Mouse (Mus musculus) heart, postnatal 25 days (tissue): ENCODE measurements around the gene Kmt2e. TPM values are rescaled to one million over a fixed set of nuclear protein-coding genes. Genes with fewer than 3 reads are reported as not detected.
A peak's percentile ranks its signal among the peaks of the same experiment; 100 is the strongest.

Source experiments
- DNase-seq: peaks from one replicate; pipeline ENCODE4 v3.0.0; 2022; ENCODE audit warnings: low spot score
- intact Hi-C: fragments of 180-260 bp; cut with DNase I; formaldehyde crosslinking; loops from one replicate; pipeline ENCODE4 v1.15.1; 2025
- total RNA-seq, 2 experiments: library from RNA; stranded (reverse); gene quantifications; 2 replicates each; pipeline ENCODE4 v1.2.3; 2021

Gene Kmt2e
- total RNA-seq: 10 to 100 TPM; 40.0 to 52.3 TPM

GRCm38 (mm10) chr5:23433720-23434597 is at the start of gene Kmt2e:
Gene Kmt2e (plus strand): TSS chr5:23434441.
- intact Hi-C loops: no loop called here
- peak; percentile 86 for DNase-seq

GRCm38 (mm10) chr5:23385136-23385535 is 49.1 kb upstream of the Kmt2e start:
- intact Hi-C loops: loop anchor here (10.0 kb wide), 1 partner anchor 270 kb away; no protein-coding TSS in a partner anchor
- no peak for DNase-seq

GRCm38 (mm10) chr5:23385763-23386217 is 48.5 kb upstream of the Kmt2e start:
- no peak for DNase-seq
- intact Hi-C loops: loop anchor here (10.0 kb wide), 1 partner anchor 269 kb away; no protein-coding TSS in a partner anchor

GRCm38 (mm10) chr5:23386562-23387312 is 47.5 kb upstream of the Kmt2e start:
- peak; percentile 95 for DNase-seq
- intact Hi-C loops: loop anchor here (10.0 kb wide), 1 partner anchor 268 kb away; no protein-coding TSS in a partner anchor

- DNase-seq: no peak
- intact Hi-C loops: loop anchor here (10.0 kb wide), 1 partner anchor 268 kb away; no protein-coding TSS in a partner anchor
Measured at GRCm38 (mm10) chr5:23387313-23387666, 47.0 kb upstream of the Kmt2e start.

DNA sequence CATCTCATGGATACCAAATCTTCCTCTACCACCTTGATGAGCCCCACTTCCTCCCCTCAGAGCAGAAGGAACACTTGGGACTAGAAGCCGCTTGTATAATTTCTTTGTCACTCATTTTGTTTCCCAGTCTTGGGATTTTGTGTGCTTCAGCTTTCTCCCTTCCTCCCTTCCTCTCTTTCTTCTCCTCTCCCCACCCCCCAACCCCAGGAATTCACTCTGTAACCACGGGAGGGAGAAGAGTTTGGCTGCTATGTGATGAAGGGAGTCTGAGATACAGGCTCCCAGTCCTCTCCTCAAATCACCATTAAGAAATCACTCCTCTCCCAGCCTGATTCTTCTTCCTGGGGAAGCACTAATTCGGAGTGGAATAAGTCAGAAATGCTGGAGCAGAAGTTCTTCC is 46.1 kb upstream of the Kmt2e start:
- intact Hi-C loops: loop anchor here (2.0 to 10.0 kb wide), 2 partner anchors 19 to 267 kb away; no protein-coding TSS in a partner anchor
- no peak for DNase-seq

DNA sequence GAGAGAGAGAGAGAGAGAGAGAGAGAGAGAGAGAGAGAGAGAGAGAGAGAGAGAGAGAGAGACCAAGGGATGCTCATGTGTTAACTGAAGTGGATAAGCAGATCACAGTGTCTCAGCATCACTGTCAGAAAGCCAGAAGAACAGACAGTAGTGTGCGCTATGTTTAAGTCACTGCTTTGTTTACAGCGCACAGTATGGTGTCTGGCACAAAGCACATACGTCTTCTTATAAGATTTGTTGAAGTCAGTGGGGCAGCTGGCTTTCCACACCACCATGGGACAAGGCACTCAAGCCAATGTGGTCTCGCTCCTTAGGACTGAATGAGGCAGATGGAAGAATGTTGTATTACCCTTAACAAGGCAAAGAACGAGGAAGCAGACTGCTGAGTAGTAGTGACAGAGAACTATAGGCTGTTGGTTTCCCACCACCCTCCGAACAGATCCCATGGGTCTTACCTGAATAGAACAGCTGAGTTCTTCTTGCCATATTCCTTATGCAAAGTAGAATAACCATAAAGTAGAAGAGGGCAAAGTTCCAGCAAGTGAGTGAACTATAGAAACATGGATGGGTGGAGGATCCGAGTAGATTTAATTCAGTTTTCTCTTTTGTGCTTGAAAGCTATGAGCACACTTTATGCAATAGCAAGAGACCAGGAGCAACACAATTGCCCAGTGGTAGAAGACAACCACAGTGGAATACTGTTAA is 44.5 kb upstream of the Kmt2e start:
- DNase-seq: no peak
- intact Hi-C loops: loop anchor here (2.0 to 10.0 kb wide), 2 partner anchors 17 to 265 kb away; no protein-coding TSS in a partner anchor

DNA sequence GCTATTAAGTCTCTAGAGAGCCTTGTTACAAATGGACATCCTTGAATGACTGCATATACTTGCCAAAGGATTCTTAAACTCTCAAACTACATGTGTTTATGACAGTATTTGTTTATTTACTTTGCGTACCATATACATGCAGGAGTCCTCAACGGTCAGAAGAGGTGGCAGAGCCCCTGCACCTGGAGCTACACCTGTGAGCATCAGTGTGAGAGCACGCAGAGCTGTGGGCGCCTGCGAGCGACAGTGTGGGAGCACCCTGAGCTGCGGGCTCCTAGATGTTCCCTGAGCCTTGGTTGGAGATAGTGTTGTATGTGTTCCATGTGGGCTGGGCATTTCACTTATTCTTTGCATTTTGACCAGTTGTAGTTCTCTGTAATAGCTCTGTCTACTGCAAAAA is 42.5 kb upstream of the Kmt2e start:
- no peak for DNase-seq
- intact Hi-C loops: no loop called here

DNA sequence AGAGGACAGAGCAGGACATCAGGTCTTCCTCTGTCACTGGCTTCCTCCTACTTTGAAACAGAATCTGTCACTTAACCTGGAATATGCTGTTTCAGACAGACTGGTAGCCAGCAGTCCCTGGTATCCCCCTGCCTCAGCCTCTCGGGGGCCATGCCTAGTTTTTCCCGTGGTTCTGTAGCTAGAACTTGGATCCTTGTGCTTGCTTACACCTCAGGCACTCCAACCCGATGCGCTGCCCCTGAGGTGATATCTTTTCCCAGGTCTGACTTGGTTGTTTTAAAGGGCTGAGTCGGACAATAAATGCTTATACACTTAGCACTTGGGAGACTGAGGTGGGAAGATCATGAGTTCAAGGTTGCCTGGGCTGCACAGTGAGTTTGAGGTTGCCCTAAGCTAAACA is 40.4 kb upstream of the Kmt2e start:
- DNase-seq: no peak
- intact Hi-C loops: no loop called here

GRCm38 (mm10) chr5:23394366-23395145 is 39.7 kb upstream of the Kmt2e start:
- peak; percentile 59 for DNase-seq
- intact Hi-C loops: no loop called here

- DNase-seq: no peak
- intact Hi-C loops: no loop called here
Measured at GRCm38 (mm10) chr5:23395721-23396120, 38.5 kb upstream of the Kmt2e start.

GRCm38 (mm10) chr5:23396756-23397155 is 37.5 kb upstream of the Kmt2e start:
- intact Hi-C loops: no loop called here
- DNase-seq: no peak

DNA sequence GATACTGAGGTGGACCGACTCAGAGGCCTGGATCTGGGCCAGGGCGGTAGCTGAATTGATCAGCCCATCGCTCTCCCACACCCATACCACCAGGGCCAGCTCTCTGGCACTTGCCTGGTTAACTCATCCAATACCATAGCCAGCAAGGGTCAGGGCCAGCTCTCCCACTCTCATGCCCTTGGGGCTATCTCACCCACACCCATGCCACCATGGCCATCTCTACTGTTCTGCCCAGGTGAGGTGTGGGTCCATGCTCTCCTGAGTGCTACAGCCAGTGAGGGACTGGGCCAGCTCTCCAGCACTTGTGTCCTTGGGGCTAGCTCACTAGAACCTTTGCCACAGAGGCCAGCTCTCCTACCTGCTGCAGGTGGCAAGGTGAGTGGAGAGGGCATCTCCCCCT is 34.1 kb upstream of the Kmt2e start:
- DNase-seq: no peak
- intact Hi-C loops: no loop called here

DNA sequence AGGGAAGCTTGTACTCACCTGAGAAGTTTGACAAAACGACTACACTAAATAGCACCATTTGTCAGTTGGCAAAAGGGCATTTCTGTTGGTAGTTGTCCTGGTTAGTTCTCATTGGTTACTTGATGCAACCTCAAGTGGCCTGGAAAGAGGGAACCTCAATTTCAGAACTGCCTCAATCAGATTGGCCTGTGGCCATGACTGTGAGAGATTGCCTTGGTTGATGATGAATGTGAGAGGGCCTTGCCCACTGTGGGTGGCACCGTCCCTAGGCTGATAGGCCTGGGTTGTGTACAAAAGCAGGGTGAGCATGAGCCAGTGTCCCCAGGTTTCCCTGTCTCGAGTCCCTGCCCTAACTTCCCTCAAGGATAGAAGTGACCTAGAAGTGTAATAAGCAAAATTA is 33.4 kb upstream of the Kmt2e start:
- intact Hi-C loops: no loop called here
- DNase-seq: no peak

DNA sequence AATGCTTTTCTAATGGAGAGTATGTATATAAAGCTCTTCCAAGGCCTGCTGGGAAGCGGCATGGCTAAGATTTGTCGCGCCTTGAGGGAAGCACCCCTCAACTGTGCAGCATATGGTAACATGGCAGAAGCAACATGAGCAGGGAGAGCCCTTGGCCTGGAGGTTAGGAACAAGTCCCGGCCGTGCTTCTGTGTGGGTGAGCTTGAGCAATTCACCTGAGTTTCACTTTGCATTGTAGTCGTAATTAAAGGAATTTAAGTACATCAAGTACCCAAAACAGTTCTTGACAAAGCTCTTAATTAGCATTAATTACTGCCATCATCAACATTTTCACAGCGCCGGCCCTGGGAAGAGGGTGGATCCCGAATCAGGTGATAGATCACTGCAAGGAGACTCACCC is 32.9 kb upstream of the Kmt2e start:
- intact Hi-C loops: no loop called here
- no peak for DNase-seq

DNA sequence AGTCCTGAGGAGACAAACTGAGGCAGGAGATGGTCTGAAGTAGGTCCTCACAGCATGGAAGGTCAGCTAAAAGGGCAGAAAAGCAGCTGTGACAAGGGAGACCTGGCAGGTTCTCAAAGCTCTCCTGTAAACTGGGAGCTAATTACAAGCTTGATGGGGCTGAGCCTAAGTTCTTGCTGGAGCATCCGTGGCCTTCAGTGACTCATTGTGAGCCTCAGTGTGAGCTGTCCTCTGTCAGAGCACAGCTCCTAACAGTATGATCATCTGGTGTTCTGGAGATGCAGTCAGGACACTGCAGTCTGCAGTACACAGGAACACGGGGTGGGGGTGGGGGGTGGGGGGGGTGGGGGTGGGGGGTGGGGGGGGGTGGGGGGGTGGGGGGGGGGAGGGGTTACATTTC is 32.2 kb upstream of the Kmt2e start:
- intact Hi-C loops: no loop called here
- no peak for DNase-seq

GRCm38 (mm10) chr5:23403161-23403560 is 31.1 kb upstream of the Kmt2e start:
- intact Hi-C loops: no loop called here
- no peak for DNase-seq

DNA sequence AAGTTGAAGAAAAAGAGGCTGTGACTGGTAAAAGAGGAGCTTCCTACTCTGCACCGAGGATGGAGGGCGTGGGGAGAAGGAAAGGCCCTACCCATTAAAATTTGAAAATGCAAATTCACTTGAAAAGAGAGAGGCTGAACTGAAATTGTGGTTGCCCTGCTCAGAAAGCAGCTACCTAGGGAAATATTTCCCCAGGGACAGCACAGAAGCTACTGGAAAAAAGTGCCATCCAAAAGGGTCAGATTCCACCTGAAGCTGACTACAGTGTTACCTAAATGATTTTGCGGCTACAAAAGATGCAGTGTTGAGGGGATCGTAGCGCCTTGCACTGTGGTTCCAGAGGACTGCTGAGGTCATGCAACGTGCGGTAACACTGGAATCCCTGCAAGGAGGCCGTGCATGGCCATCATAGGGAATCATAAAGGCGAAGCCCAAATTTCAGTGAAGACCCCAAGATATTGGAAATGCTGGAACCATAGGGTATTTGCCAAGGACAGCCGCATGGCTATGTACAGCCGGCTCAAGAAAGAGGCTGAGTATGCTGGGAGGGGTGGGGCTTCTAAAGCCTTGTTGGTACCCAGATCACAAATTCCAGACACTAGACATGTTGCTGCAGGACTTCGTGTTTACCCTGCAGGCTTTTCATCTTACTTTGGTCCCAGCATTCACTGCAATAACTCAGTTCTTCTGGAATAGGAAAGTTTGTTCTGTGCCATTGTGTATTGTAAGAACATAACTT is 28.4 kb upstream of the Kmt2e start:
- no peak for DNase-seq
- intact Hi-C loops: loop anchor here (2.0 kb wide), 1 partner anchor 17 kb away; no protein-coding TSS in a partner anchor

DNA sequence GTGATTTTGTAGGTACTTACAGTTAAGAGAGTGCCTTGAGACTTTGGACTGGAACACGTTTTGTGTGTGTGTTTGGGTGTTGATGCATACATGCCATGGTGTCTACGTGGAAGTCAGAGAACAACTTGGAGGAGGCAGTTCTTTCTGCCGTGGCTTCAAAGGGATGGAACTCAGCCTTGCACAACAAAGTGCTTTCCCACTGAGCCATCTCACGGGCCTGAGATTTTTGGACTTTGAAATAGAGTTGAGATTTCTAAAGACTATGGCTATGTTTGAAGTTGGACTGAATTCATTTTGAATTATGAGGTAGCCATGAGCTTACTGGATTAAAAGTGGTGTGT is 27.9 kb upstream of the Kmt2e start:
- intact Hi-C loops: loop anchor here (2.0 kb wide), 1 partner anchor 18 kb away; no protein-coding TSS in a partner anchor
- DNase-seq: no peak
